Mouse (Mus musculus) MEL (cell line): ENCODE measurements around the gene Med27. TPM values are rescaled to one million over a fixed set of nuclear protein-coding genes. Genes with fewer than 3 reads are reported as not detected.

Source experiments
- DNase-seq: peaks from one replicate; pipeline ENCODE4 v3.0.0; 2011; ENCODE audit warnings: low read depth, low spot score
- H3K27ac ChIP-seq: 2 replicates; pipeline ENCODE4 v1.5.1; 2012; ENCODE audit warnings: low read depth, mild to moderate bottlenecking, control low read depth, low read length, moderate library complexity; ENCODE audit not compliant: control insufficient read depth
- H3K27me3 ChIP-seq, 2 experiments: fragments of 150-350 bp in 1 of 2; sonication (generic) in 1 of 2; 2 replicates each; pipeline ENCODE4 v1.6.1; 2012; ENCODE audit warnings: low read length in 2 of 2, mild to moderate bottlenecking in 2 of 2, improper control_type of control experiment in 1 of 2, moderate library complexity in 1 of 2; ENCODE audit not compliant: insufficient read depth in 2 of 2, control insufficient read depth in 1 of 2
- H3K36me3 ChIP-seq, 2 experiments: 2 replicates each; pipeline ENCODE4 v1.6.1; 2012 to 2014; ENCODE audit warnings: low read length in 2 of 2, improper control_type of control experiment in 1 of 2, inconsistent platforms in 1 of 2, mild to moderate bottlenecking in 1 of 2; ENCODE audit not compliant: insufficient read depth in 2 of 2, control insufficient read depth in 1 of 2
- H3K4me1 ChIP-seq, 2 experiments: fragments of 150-350 bp in 1 of 2; sonication (generic) in 1 of 2; 2 replicates each; pipeline ENCODE4 v1.6.1; 2012; ENCODE audit warnings: low read length in 2 of 2, improper control_type of control experiment in 1 of 2, mild to moderate bottlenecking in 1 of 2; ENCODE audit not compliant: insufficient read depth in 2 of 2, control insufficient read depth in 1 of 2
- H3K4me3 ChIP-seq, 2 experiments: fragments of 150-350 bp in 1 of 2; sonication (generic) in 1 of 2; 2 replicates each; pipeline ENCODE4 v1.5.1; 2012; ENCODE audit warnings: low read depth in 2 of 2, low read length in 2 of 2, mild to moderate bottlenecking in 2 of 2, moderate library complexity in 2 of 2, control low read depth in 1 of 2, improper control_type of control experiment in 1 of 2; ENCODE audit not compliant: control insufficient read depth in 1 of 2, insufficient read depth in 1 of 2
- H3K79me2 ChIP-seq: 2 replicates; pipeline ENCODE4 v1.6.1; 2012; ENCODE audit warnings: mild to moderate bottlenecking, low read length, moderate library complexity; ENCODE audit not compliant: control insufficient read depth, poor library complexity, insufficient read depth
- H3K9ac ChIP-seq: 2 replicates; pipeline ENCODE4 v1.6.1; 2012; ENCODE audit warnings: low read depth, mild to moderate bottlenecking, control low read depth, low read length, moderate library complexity; ENCODE audit not compliant: control insufficient read depth, poor library complexity, severe bottlenecking
- H3K9me3 ChIP-seq: fragments of 150-350 bp; sonication (generic); replicated peaks from 2 replicates; pipeline ENCODE4 v1.6.1; 2012; ENCODE audit warnings: mild to moderate bottlenecking, low read length, improper control_type of control experiment, moderate library complexity; ENCODE audit not compliant: insufficient read depth
- CHD1 ChIP-seq: IDR thresholded peaks from 2 replicates; pipeline ENCODE4 v1.6.1; 2012; ENCODE audit warnings: low read depth, mild to moderate bottlenecking, inconsistent platforms, low read length, improper control_type of control experiment
- CTCF ChIP-seq, 3 experiments: IDR thresholded peaks in 2 of 3; conservative IDR thresholded peaks in 1 of 3; 2 replicates each; pipeline ENCODE4 v1.5.1; 2011 to 2012; ENCODE audit warnings: low read length in 3 of 3, low read depth in 2 of 3, mild to moderate bottlenecking in 2 of 3, improper control_type of control experiment in 1 of 3, inconsistent platforms in 1 of 3, mixed read lengths in 1 of 3, moderate library complexity in 1 of 3; ENCODE audit not compliant: control insufficient read depth in 1 of 3, insufficient read depth in 1 of 3, poor library complexity in 1 of 3, severe bottlenecking in 1 of 3
- E2F4 ChIP-seq: IDR thresholded peaks from 2 replicates; pipeline ENCODE4 v1.6.1; 2011; ENCODE audit warnings: low read depth, low read length, improper control_type of control experiment, borderline replicate concordance
- ELF1 ChIP-seq: IDR thresholded peaks from 2 replicates; pipeline ENCODE4 v1.6.1; 2014; ENCODE audit warnings: low read depth, mild to moderate bottlenecking, inconsistent platforms, low read length, improper control_type of control experiment, moderate library complexity
- EP300 ChIP-seq, 2 experiments: IDR thresholded peaks; 2 replicates each; pipeline ENCODE4 v1.6.1; 2011; ENCODE audit warnings: improper control_type of control experiment in 2 of 2, low read length in 2 of 2, low read depth in 1 of 2, mild to moderate bottlenecking in 1 of 2
- GABPA ChIP-seq: IDR thresholded peaks from 2 replicates; pipeline ENCODE4 v1.6.1; 2012; ENCODE audit warnings: low read depth, mild to moderate bottlenecking, inconsistent platforms, low read length, improper control_type of control experiment, moderate library complexity
- HCFC1 ChIP-seq: IDR thresholded peaks from 2 replicates; pipeline ENCODE4 v1.6.1; 2012; ENCODE audit warnings: low read depth, mild to moderate bottlenecking, inconsistent platforms, low read length, improper control_type of control experiment, moderate library complexity
- JUND ChIP-seq: IDR thresholded peaks from 2 replicates; pipeline ENCODE4 v1.6.1; 2011; ENCODE audit warnings: low read depth, mild to moderate bottlenecking, improper control_type of control experiment, low read length
- MAFK ChIP-seq: IDR thresholded peaks from 2 replicates; pipeline ENCODE4 v1.6.1; 2011; ENCODE audit warnings: low read depth, mild to moderate bottlenecking, low read length, improper control_type of control experiment, borderline replicate concordance
- MAZ ChIP-seq: IDR thresholded peaks from 2 replicates; pipeline ENCODE4 v1.6.1; 2012; ENCODE audit warnings: low read depth, mild to moderate bottlenecking, inconsistent platforms, low read length, improper control_type of control experiment
- MEF2A ChIP-seq: IDR thresholded peaks from 2 replicates; pipeline ENCODE4 v1.6.1; 2014; ENCODE audit warnings: low read depth, mild to moderate bottlenecking, inconsistent platforms, low read length, improper control_type of control experiment; ENCODE audit not compliant: poor library complexity, insufficient replicate concordance, severe bottlenecking; ENCODE audit errors: extremely low read depth
- MXI1 ChIP-seq: IDR thresholded peaks from 2 replicates; pipeline ENCODE4 v1.6.1; 2011; ENCODE audit warnings: mild to moderate bottlenecking, low read depth, low read length, improper control_type of control experiment
- MYB ChIP-seq: IDR thresholded peaks from 2 replicates; pipeline ENCODE4 v1.6.1; 2011; ENCODE audit warnings: mild to moderate bottlenecking, low read depth, low read length, improper control_type of control experiment
- NELFE ChIP-seq: IDR thresholded peaks from 2 replicates; pipeline ENCODE4 v1.6.1; 2011; ENCODE audit warnings: low read depth, low read length, improper control_type of control experiment
- POLR2A ChIP-seq, 2 experiments: IDR thresholded peaks; 2 replicates each; pipeline ENCODE4 v1.6.1; 2011 to 2012; ENCODE audit warnings: low read length in 2 of 2, mild to moderate bottlenecking in 2 of 2, control low read depth in 1 of 2, improper control_type of control experiment in 1 of 2, low read depth in 1 of 2, moderate library complexity in 1 of 2; ENCODE audit not compliant: control insufficient read depth in 1 of 2, insufficient read depth in 1 of 2, poor library complexity in 1 of 2
- POLR2AphosphoS2 ChIP-seq: IDR thresholded peaks from 2 replicates; pipeline ENCODE4 v1.6.1; 2011; ENCODE audit warnings: low read length, improper control_type of control experiment
- POLR2AphosphoS5 ChIP-seq: IDR thresholded peaks from 2 replicates; pipeline ENCODE4 v1.6.1; 2012; ENCODE audit warnings: low read depth, borderline replicate concordance, mild to moderate bottlenecking, inconsistent platforms, low read length, moderate library complexity, mixed read lengths
- RAD21 ChIP-seq: IDR thresholded peaks from 2 replicates; pipeline ENCODE4 v1.6.1; 2011; ENCODE audit warnings: mild to moderate bottlenecking, low read depth, low read length, improper control_type of control experiment
- SMC3 ChIP-seq: IDR thresholded peaks from 2 replicates; pipeline ENCODE4 v1.6.1; 2011; ENCODE audit warnings: low read depth, low read length, improper control_type of control experiment
- TAL1 ChIP-seq: IDR thresholded peaks from 2 replicates; pipeline ENCODE4 v1.6.1; 2012; ENCODE audit warnings: mild to moderate bottlenecking, inconsistent platforms, low read length, moderate library complexity, mixed read lengths
- TBP ChIP-seq: IDR thresholded peaks from 2 replicates; pipeline ENCODE4 v1.8.0; 2011; ENCODE audit warnings: low read depth, low read length, improper control_type of control experiment
- TCF12 ChIP-seq: IDR thresholded peaks from 2 replicates; pipeline ENCODE4 v1.6.1; 2014; ENCODE audit warnings: low read depth, mild to moderate bottlenecking, inconsistent platforms, low read length, improper control_type of control experiment, moderate library complexity
- USF2 ChIP-seq, 2 experiments: IDR thresholded peaks; 2 replicates each; pipeline ENCODE4 v1.6.1; 2011 to 2012; ENCODE audit warnings: improper control_type of control experiment in 2 of 2, low read length in 2 of 2, borderline replicate concordance in 1 of 2, inconsistent platforms in 1 of 2, low read depth in 1 of 2, mild to moderate bottlenecking in 1 of 2; ENCODE audit not compliant: insufficient read depth in 1 of 2
- ZKSCAN1 ChIP-seq: IDR thresholded peaks from 2 replicates; pipeline ENCODE4 v1.6.1; 2012; ENCODE audit warnings: low read depth, mild to moderate bottlenecking, inconsistent platforms, low read length, improper control_type of control experiment, moderate library complexity
- ZNF384 ChIP-seq: IDR thresholded peaks from 2 replicates; pipeline ENCODE4 v1.6.1; 2012; ENCODE audit warnings: low read depth, mild to moderate bottlenecking, inconsistent platforms, low read length, improper control_type of control experiment
- polyA plus RNA-seq, 2 experiments: library from polyadenylated mRNA; stranded (reverse) in 1 of 2; unstranded in 1 of 2; fragments of >175 nt in 1 of 2; fragments of >200 nt in 1 of 2; gene quantifications; 2 replicates each; pipeline versions ENCODE4 v1.2.1 to v1.2.4; 2012; ENCODE audit warnings: low replicate concordance in 2 of 2, low read depth in 1 of 2; ENCODE audit not compliant: insufficient read length in 2 of 2, insufficient read depth in 1 of 2, missing spikeins in 1 of 2
- total RNA-seq: library from RNA; depleted of rRNA; stranded (reverse); fragments of 300-350 nt; gene quantifications from 2 replicates; pipeline ENCODE4 v1.2.3, GENCODE M21; 2012

The Med27 gene
- total and polyA plus RNA-seq, 3 experiments = 46.3 to 46.9 TPM; not detected in 1

- H3K27me3 ChIP-seq = no peaks in the 10 kb centered on the region
- no peak for TF ChIP-seq E2F4
- TF ChIP-seq POLR2AphosphoS2 = no peak
- no peaks in the 10 kb centered on the region for H3K4me1 ChIP-seq
- H3K36me3 ChIP-seq = no peaks in the 10 kb centered on the region
- H3K9me3 ChIP-seq = no peaks in the 10 kb centered on the region
- no peak overlapping the region for H3K9ac ChIP-seq
- H3K4me3 ChIP-seq = no peak overlapping the region
- no peak overlapping the region for H3K27ac ChIP-seq
- H3K79me2 ChIP-seq = no peaks in the 10 kb centered on the region
- no peak for DNase-seq
Observed at GRCm38 (mm10) chr2:29382583-29382982, 36.0 kb downstream of the Med27 start.

GRCm38 (mm10) chr2:29383133-29383532, 36.5 kb downstream of the Med27 start:
- no peaks in the 10 kb centered on the region for H3K36me3 ChIP-seq
- TF ChIP-seq ZKSCAN1 (no peak), MAZ (no peak), MYB (no peak), HCFC1 (no peak), SMC3 (no peak), RAD21 (no peak), E2F4 (no peak), CHD1 (no peak)
- DNase-seq = no peak

GRCm38 (mm10) chr2:29385405-29385804, 38.8 kb downstream of the Med27 start:
- Histone ChIP-seq H3K9me3 (no peaks in the 10 kb centered on the region), H3K4me1 (no peaks in the 10 kb centered on the region), H3K27ac (no peak overlapping the region)

More at GRCm38 (mm10) chr2:29383133-29383532, 36.5 kb downstream of the Med27 start:
- Histone ChIP-seq H3K4me3 (no peak overlapping the region), H3K9me3 (no peaks in the 10 kb centered on the region), H3K27ac (no peak overlapping the region), H3K79me2 (no peaks in the 10 kb centered on the region), H3K9ac (no peak overlapping the region), H3K4me1 (no peaks in the 10 kb centered on the region), H3K27me3 (no peaks in the 10 kb centered on the region)

More at GRCm38 (mm10) chr2:29385405-29385804, 38.8 kb downstream of the Med27 start:
- DNase-seq = no peak
- no peaks in the 10 kb centered on the region for H3K27me3 ChIP-seq
- TF ChIP-seq USF2 (IDR thresholded peaks at IDR 0.05; ENCODE audit: borderline replicate concordance in 1 of 2, insufficient read depth in 1 of 2, low read depth in 1 of 2, low read length in 2 of 2) (no peak), POLR2AphosphoS2 (no peak), ZNF384 (no peak), ZKSCAN1 (no peak), POLR2AphosphoS5 (no peak), TAL1 (no peak), SMC3 (no peak), CTCF (IDR thresholded peaks at IDR 0.05 in 2 of 3, conservative IDR thresholded peaks at IDR 0.05 in 1 of 3; ENCODE audit: control insufficient read depth in 1 of 3, insufficient read depth in 1 of 3, low read depth in 2 of 3, low read length in 3 of 3, poor library complexity in 1 of 3, severe bottlenecking in 1 of 3) (no peak), POLR2A (IDR thresholded peaks at IDR 0.05; ENCODE audit: control insufficient read depth in 1 of 2, insufficient read depth in 1 of 2, low read depth in 1 of 2, low read length in 2 of 2, poor library complexity in 1 of 2) (no peak), TCF12 (no peak), NELFE (no peak), JUND (no peak), CHD1 (no peak), MEF2A (no peak), MXI1 (no peak), EP300 (IDR thresholded peaks at IDR 0.05; ENCODE audit: low read depth in 1 of 2, low read length in 2 of 2) (no peak), GABPA (no peak), MAFK (no peak), ELF1 (no peak), TBP (no peak)
- TF ChIP-seq, all 39 proteins: peak for 0
- H3K79me2 ChIP-seq = no peaks in the 10 kb centered on the region
- H3K9ac ChIP-seq = no peak overlapping the region
- no peak overlapping the region for H3K4me3 ChIP-seq
- H3K36me3 ChIP-seq = peaks cover 0 to under 1% of the 10 kb centered on the region in 2 experiments; a peak in 2 of 4 replicates
